Mouse (Mus musculus) mesoderm, embryonic 11.5 days (tissue): ENCODE measurements at regions not wholly inside any gene's neighbourhood (a gene's known extent, or its start where the extent isn't known, plus 50 kb on each side); places are given as distances from the start of the nearest gene placed in this dataset.

Experiments used
- DNase-seq: peaks from one replicate; pipeline ENCODE4 v3.0.0-alpha.2; 2012; ENCODE audit warnings: low read depth, low spot score

- no peak for DNase-seq
These were observed 172.0 kb downstream of the Dcdc2c start for GRCm38 (mm10) chr12:28380203-28380602.

- peak; percentile 50 for DNase-seq
These were observed 174.2 kb downstream of the Dcdc2c start for GRCm38 (mm10) chr12:28377968-28378367.

- no peak for DNase-seq
These were observed 174.8 kb downstream of the Dcdc2c start for GRCm38 (mm10) chr12:28377373-28377772.

- no peak for DNase-seq
These were observed 175.4 kb downstream of the Dcdc2c start for GRCm38 (mm10) chr12:28376770-28377169.

GRCm38 (mm10) chr12:28365304-28365703 lies 186.9 kb downstream of the Dcdc2c start:
- DNase-seq: no peak

- DNase-seq: no peak
These were observed 193.4 kb downstream of the Dcdc2c start for GRCm38 (mm10) chr12:28358737-28359333.

DNA sequence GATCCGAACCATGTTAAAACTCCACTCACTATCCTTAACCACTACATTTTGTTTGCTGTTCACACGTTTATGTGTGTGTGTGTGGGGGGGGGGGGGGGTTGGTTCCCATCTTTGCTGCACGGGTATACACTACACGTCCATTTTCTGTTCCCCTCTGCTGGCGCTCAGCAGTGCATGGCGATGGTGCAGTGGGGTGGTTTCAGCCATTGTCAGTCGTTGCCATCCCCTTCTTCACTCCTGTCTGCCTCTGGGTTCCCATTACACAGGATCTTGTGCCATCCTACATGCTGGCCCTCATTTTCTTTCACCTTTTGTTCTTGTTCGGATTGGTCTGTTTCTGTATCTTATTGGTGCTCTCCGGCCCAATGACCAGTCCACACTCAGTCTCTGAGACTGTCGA lies 194.4 kb downstream of the Dcdc2c start:
- no peak for DNase-seq

DNA sequence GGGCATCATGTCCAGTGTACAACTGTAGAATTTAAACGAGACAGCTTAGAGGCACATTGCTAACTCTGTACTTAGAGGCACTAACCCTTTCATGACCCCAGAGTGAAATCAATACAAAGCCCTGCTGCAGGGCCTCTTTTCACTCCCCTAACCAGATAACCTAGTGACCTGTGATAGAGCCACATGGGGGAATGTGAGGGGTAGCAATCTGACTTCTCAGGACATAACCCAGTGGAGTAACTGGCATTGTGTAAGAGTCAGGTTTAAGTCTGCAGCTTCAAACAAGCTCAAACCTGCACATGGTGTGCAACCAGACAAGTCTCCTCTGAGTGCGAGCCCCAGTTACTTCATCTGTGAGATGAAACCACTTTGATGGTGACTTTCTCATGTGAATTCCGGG lies 199.1 kb downstream of the Dcdc2c start:
- no peak for DNase-seq

DNA sequence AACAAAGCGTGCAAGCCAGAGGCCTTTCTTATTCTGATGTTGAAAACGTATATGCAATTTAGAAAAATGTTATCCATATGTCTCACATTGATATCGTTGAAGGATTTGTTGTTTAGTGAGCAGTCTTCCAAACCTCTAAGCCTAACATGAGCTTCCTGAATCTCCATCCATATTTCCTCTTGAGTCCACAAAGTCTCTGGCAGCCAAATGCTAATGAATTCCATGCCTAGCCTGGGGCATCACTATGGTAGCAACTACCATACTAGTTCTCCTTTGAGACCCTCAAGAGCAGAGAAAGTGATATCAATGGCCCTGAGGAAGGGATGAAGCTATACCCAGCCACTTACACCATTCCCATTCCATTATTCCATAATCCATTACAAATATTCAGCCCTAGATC lies 199.6 kb downstream of the Dcdc2c start:
- DNase-seq: no peak

- no peak for DNase-seq
These were observed 209.5 kb downstream of the Dcdc2c start for GRCm38 (mm10) chr12:28342735-28343134.

- peak; percentile 43 for DNase-seq
These were observed 219.6 kb downstream of the Dcdc2c start for GRCm38 (mm10) chr12:28332591-28332990.

GRCm38 (mm10) chr12:28331843-28332242 lies 220.4 kb downstream of the Dcdc2c start:
- no peak for DNase-seq

- DNase-seq: no peak
These were observed 228.5 kb downstream of the Dcdc2c start for GRCm38 (mm10) chr12:28323659-28324058.

DNA sequence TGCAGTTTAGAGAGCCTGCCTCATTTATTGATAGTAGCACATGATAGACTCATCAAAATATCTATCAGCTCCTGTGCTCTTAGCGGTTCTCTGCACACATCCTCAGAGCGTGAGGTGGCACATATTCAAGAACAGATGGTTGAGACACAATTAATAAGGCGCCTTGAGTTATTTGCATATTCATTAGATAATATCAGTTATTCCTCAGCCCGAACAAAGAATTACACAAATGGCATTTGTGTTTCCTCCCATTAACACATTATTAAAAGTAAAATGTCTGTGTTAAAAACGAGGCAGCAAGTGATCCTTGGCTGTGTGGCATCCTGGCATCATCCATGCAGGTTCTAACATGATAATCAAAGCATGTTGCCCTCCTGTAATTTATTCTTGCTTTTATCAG lies 243.0 kb downstream of the Dcdc2c start:
- DNase-seq: no peak

GRCm38 (mm10) chr12:28302038-28302581 lies 250.1 kb downstream of the Dcdc2c start:
- no peak for DNase-seq

DNA sequence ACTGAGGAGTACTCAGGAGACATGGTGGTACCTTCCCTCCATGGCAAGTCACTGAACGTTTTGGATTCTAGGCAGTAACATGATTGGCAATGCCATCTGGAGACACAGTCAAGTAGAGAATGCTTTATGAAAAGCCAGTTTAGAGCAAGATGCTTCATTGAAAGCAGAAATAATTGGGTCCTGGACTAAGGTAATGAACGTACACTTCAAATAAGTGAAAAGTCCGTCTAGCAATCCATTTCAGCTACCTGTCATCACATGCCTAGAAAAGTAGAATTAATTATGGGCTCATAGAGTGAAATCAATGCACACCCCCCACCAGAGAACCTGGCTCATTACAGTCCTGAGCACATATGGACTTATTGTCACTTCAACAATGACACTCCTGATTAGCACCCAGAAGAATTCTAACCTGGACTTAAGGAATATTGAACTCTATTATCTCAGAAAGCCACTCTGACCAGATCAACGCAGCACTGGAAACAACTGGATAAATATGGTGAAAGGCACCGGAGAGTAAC lies 263.8 kb downstream of the Dcdc2c start:
- no peak for DNase-seq

GRCm38 (mm10) chr12:28255524-28255923 lies 296.7 kb downstream of the Dcdc2c start:
- DNase-seq: peak; percentile 4

- no peak for DNase-seq
These were observed 301.7 kb downstream of the Dcdc2c start for GRCm38 (mm10) chr12:28250526-28250925.

GRCm38 (mm10) chr12:28248749-28249148 lies 303.4 kb downstream of the Dcdc2c start:
- peak; percentile 30 for DNase-seq

DNA sequence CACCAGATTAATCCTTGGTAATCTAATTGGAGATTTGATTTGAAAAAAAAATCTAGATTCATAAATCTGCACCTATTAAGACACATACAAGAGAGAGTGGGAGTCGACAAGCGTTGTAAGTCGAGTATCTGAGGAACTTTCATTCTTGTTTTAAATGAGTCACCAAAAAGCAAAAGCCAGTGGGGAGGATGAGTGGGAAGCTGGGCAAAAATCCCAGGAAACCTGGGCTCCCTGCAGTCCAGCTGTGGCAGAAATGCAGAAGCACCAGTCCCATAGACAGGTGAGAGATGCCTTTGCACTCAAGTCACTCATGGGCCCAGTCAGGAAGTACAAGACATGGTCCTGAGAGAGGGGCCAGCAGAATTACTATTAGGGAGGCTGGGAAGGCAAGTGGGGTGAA lies 303.9 kb downstream of the Dcdc2c start:
- DNase-seq: no peak

- DNase-seq: no peak
These were observed 314.2 kb downstream of the Dcdc2c start for GRCm38 (mm10) chr12:28238016-28238415.

DNA sequence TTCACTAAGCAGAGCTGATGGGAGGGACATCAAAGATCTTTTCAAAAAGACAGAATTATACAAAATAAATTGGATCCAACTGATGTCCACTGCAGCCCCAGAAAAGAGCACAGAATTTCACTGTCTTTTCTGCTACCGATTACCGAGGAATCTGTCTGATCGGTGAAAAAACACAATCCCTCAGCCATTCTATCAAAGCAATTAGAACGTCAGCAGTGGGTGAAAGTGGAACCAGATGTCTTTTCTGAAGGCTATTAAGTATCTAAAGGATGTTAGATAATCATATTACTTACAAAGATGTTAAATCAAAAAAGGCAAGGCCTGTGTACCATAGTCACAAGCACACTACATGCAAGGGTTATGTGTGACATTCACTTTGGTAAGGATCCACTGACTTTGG lies 315.2 kb downstream of the Dcdc2c start:
- peak; percentile 44 for DNase-seq

DNA sequence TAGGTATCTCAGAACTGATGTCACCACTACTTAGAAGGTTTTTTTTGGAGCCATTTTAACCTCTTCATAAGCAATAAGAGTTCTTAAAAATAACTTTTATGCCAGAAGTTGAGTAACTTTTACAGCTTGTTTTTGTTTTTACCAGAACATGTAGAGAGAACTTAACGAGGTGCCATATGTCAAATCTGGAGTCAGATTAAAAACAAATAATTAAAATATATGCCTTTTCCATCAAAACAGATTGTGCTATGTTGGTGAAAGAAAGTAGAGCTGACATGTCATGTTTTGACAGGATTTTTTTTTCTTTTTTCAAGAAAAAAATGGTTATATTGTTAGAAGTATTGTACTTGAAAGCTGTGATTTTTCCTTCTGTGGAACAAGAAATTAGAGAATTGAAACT lies 349.4 kb downstream of the Dcdc2c start:
- no peak for DNase-seq

DNA sequence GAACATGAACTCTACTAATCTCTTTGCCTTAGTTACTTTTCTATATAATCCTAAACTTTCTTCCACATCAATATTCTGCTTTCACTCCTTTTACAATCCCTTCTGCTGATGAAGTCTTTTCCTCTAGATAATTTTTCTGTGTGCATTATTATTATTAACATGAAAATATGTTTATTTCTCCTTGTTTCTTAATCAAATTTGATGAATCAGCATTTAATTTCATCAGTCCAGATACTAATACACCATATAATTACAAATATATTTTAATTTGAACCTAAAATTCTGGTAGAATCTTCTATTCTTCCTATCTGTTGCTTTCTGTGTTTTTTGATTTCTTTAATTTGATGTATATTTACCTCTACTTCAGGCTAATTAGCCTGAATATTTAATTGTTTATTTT lies 365.5 kb downstream of the Dcdc2c start:
- no peak for DNase-seq
